Mouse (Mus musculus) gastrocnemius, postnatal 36 days (tissue): ENCODE results near the gene Mrps27. TPM values are rescaled to one million over a fixed set of nuclear protein-coding genes. Genes with fewer than 3 reads are reported as not detected.

Experiments
- DNase-seq, 2 experiments: peaks; one replicate each; pipeline ENCODE4 v3.0.0; 2022
- intact Hi-C: fragments of 180-260 bp; cut with DNase I; formaldehyde crosslinking; loops from one replicate; pipeline ENCODE4 v1.15.1; 2025
- total RNA-seq, 2 experiments: library from RNA; stranded (reverse); gene quantifications; 2 replicates each; pipeline ENCODE4 v1.2.3; 2021

Mrps27 gene
- total RNA-seq, 2 experiments from 2014 or later, result 27.4 to 28.4 TPM

DNA sequence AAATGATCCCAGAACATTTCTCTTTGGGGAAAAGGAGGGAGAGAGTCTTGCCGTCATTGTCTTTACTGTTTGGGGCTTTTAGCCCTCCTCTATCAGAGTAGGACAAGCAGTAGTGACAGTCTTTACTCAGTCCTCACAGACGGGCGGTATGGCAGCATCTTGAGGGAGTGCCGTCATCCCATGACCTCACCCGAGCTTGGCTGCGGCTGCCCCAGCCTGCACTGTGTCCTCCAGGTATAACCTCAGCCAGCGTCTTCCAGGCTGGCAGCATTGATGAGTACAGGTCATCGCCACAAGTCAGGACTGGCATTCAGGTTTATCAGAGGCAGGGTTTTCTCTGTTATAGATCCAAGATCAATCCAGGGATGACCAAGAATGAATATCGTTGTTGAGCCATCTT, 72.0 kb downstream of the Mrps27 start:
- intact Hi-C loops, result no loop called here
- DNase-seq, result no peak

DNA sequence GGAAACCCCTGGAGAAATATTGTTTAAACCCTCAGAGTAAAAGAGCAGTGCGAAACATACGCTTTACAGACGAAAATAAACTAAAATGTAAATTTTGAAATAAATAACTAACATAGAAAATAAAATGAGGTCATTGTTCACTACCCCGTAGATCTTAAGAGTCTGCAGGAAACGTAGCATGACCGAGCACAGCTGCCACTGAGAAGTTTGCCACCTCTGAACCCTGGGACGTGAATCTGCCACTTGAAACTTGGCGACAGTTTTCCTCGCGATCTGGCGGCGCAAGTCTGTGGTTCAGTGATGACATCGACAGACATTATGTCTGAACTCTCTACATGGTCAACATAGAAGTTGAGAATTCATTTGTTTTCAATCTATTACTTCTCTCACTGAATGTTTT, 79.0 kb downstream of the Mrps27 start:
- DNase-seq, result no peak
- intact Hi-C loops, result no loop called here

GRCm38 (mm10) chr13:99433068-99434008, 88.8 kb downstream of the Mrps27 start:
- DNase-seq, result no peak
- intact Hi-C loops, result no loop called here

DNA sequence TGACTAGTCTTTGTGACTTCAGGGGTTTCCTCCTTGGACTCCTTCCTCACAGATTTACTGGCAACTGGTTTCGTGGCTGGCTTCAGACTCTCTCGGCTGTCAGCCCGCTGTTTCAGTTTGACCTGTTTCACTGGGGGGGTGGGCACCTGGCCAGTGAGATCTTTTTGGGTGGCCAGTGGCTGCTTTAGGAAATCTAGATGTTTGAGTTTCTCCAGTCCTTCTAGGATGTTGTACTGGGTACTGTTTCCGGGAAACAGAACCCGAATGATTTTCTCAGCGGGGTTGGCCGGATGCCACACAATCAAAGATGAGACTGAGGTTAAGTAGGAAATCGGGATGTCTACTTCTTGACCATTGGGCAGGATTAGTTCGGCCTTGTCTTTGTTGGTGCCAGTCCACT, 89.9 kb downstream of the Mrps27 start:
- no peak for DNase-seq
- intact Hi-C loops, result no loop called here

- no peak for DNase-seq
- intact Hi-C loops, result no loop called here
Observed at GRCm38 (mm10) chr13:99437051-99437450, 92.5 kb downstream of the Mrps27 start.

- intact Hi-C loops, result no loop called here
- no peak for DNase-seq
Observed at GRCm38 (mm10) chr13:99439357-99439756, 94.8 kb downstream of the Mrps27 start.

DNA sequence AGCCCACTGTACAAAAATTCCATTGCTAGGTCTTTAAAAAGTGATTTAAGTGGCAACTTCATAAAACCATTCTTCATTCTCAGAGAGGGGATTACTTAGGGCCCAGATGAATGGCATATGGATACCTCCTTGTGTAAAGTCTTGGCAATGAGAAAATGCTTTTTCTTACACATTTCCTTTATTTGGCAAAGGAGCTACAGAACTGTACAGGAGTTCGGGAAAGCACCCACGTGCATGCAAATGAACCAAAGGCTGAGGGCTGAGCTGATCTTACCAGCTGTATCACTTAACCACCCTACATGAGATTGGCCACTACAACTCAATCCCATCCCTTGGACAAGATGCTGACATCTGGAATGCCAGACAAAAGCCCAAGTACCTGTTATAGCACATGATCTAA, 95.6 kb downstream of the Mrps27 start:
- DNase-seq, result no peak
- intact Hi-C loops, result no loop called here

- intact Hi-C loops, result no loop called here
- DNase-seq, result peak in 1 of 2 experiments; percentile 42
Observed at GRCm38 (mm10) chr13:99441700-99442433, 97.3 kb downstream of the Mrps27 start.

- intact Hi-C loops, result no loop called here
- DNase-seq, result no peak
Observed at GRCm38 (mm10) chr13:99442434-99443249, 98.1 kb downstream of the Mrps27 start.

DNA sequence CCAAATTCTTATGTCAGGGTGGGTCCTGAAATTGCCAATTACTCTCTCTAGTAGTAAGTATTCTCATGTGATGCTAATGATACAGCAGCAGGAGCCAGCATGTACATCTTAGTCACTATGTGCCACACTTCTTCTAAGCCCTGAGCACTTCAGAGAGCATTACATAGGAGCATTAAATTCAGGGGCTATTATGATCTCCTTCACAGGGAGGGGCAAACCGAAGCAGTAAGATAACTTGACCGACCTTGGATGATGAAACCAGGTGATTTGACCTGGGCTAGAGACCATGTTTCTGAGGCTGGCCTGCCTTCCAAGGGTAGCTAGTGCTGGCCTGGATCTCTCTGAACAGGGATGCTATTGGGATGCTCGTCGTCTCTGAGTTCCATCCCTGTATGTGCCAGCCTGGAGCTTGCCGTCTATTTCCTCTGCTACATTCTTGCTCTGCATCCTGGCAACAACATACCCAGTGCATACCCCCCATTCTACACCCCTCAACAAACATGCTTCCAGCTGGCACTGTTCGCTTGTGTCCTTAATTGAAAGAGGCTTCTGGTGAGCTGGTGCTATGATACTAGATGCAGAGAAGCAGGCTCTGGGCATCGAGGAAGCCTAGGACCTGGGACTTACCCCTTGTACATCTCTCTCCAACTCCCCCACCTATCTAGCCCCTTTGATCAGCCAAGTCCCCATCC, 99.0 kb downstream of the Mrps27 start:
- DNase-seq, result no peak
- intact Hi-C loops, result no loop called here

GRCm38 (mm10) chr13:99444431-99444871, 99.9 kb downstream of the Mrps27 start:
- intact Hi-C loops, result no loop called here
- DNase-seq, result no peak

- intact Hi-C loops, result no loop called here
- DNase-seq, result no peak
Observed at GRCm38 (mm10) chr13:99444880-99445279, 100.3 kb downstream of the Mrps27 start.

DNA sequence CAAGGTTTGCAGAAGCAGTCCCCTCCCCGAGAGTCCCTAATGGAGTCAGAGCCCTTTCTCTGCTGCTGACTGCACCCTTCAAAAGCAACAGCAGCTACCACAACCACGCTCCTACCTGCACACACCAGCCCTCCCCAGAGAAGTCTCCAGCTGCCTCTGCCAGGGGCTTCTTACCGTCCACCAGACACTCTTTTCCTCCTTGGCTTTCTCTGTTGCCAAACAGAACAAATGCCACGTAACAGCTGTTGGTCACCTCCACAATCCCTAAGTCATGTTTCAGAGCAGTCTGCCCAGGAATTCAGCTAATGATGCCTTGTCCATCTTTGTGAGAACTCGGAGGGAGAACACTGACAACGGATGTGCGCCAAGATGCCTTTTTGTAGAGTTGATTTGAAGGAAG, 102.4 kb downstream of the Mrps27 start:
- intact Hi-C loops, result no loop called here

GRCm38 (mm10) chr13:99447403-99448199, 103.0 kb downstream of the Mrps27 start:
- intact Hi-C loops, result no loop called here
- peak in 1 of 2 experiments; percentile 41 for DNase-seq

More for the DNA sequence above, 102.4 kb downstream of the Mrps27 start:
- no peak for DNase-seq

GRCm38 (mm10) chr13:99448278-99448677, 103.7 kb downstream of the Mrps27 start:
- intact Hi-C loops, result no loop called here
- DNase-seq, result no peak

GRCm38 (mm10) chr13:99449547-99449946, 105.0 kb downstream of the Mrps27 start:
- intact Hi-C loops, result no loop called here

DNA sequence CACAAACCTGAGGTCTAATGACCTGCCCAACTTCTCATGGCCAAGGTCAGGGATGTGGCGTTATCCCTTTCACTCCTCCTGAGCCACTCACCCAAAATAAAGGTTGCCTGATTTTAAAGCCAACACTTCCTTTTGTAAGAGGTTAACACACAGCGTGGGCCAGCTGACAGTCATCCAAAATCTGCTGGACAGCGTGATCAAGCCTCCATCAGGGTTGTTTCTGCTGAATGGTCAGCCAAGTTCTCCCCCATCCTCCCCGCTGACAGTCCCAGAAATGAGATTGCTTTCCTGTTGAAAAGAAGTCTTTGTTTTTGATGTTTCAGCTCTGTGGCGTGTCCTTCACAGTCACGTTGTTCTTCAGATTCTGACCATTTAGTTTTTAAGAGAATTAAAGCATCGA, 106.2 kb downstream of the Mrps27 start:
- DNase-seq, result peak in 1 of 2 experiments; percentile 20
- intact Hi-C loops, result no loop called here

More at GRCm38 (mm10) chr13:99449547-99449946, 105.0 kb downstream of the Mrps27 start:
- DNase-seq, result no peak

GRCm38 (mm10) chr13:99451276-99451675, 106.7 kb downstream of the Mrps27 start:
- no peak for DNase-seq
- intact Hi-C loops, result no loop called here

DNA sequence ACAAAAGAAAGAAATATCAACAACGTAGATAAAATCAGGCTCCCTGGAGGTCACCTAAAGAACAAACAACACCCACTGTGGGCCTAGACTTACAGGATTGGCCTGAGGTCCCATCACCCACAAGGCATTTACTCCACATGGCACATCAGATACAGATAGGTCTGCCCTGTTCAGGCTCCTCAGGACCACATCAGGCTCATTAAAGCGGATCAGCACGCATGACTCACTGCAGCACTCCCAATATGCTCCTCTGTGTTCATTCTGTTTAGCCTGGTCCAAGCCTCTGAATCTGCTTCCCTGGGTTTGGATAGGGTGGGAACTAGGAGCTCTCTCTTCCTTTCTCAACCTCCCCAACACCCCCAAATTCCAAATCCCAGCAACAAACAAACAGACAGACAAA, 107.9 kb downstream of the Mrps27 start:
- intact Hi-C loops, result no loop called here

More for the DNA sequence above, 107.9 kb downstream of the Mrps27 start:
- no peak for DNase-seq
